Mouse (Mus musculus) heart, embryonic 10.5 days (tissue): ENCODE data around the gene Cracr2a. TPM values are rescaled to one million over a fixed set of nuclear protein-coding genes. Genes with fewer than 3 reads are reported as not detected.
A peak's percentile ranks its signal among the peaks of the same experiment; 100 is the strongest.
"Not testable (repeated sequence)": the region's sequence is repeated elsewhere in the genome, so short reads cannot be mapped to it uniquely, and the experiment has no call there.

Experiments used
- DNase-seq: peaks from one replicate; pipeline ENCODE4 v3.0.0-alpha.2; 2017; ENCODE audit warnings: low spot score
- H3K27ac ChIP-seq: fragments of 300-500 bp; sonication (generic); 2 replicates; pipeline ENCODE4 v1.5.1; 2016; ENCODE audit warnings: mild to moderate bottlenecking
- H3K27me3 ChIP-seq: fragments of 300-500 bp; sonication (generic); 2 replicates; pipeline ENCODE4 v1.6.1; 2016; ENCODE audit warnings: mild to moderate bottlenecking; ENCODE audit not compliant: poor library complexity, insufficient read depth, severe bottlenecking
- H3K36me3 ChIP-seq: fragments of 300-500 bp; sonication (generic); 2 replicates; pipeline ENCODE4 v1.6.1; 2016; ENCODE audit warnings: mild to moderate bottlenecking, moderate library complexity
- H3K4me1 ChIP-seq: fragments of 300-500 bp; sonication (generic); 2 replicates; pipeline ENCODE4 v1.6.1; 2016; ENCODE audit warnings: mild to moderate bottlenecking
- H3K4me3 ChIP-seq: fragments of 300-500 bp; sonication (generic); 2 replicates; pipeline ENCODE4 v1.5.1; 2016; ENCODE audit warnings: mild to moderate bottlenecking, moderate library complexity
- H3K9me3 ChIP-seq: fragments of 300-500 bp; sonication (generic); 2 replicates; pipeline ENCODE4 v1.6.1; 2016; ENCODE audit warnings: mild to moderate bottlenecking, moderate library complexity
- whole genome bisulfite sequencing: fragments of 180-500 bp; shearing (Covaris S2); methylation state at CpG from one replicate; pipeline ENCODE4 v1.1.7; 2016; 5-methylcytosine and 5-hydroxymethylcytosine counted together
- polyA plus RNA-seq: library from polyadenylated mRNA; unstranded; fragments of >200 nt; fragmentation: Nextera tagmentation; extraction: Ambion mirVana; gene quantifications from 2 replicates; pipeline ENCODE4 v1.2.1, GENCODE M21; 2016

The Cracr2a gene
- polyA plus RNA-seq, result 1.6 and 1.7 TPM in 2 replicates

- Histone ChIP-seq H3K27ac (peak within 1 kb of the TSS; percentile 84), H3K27me3 (peaks cover 5% of the 10 kb centered on the region; the same call in 1 of the 2 replicates), H3K36me3 (no peaks in the 10 kb centered on the region), H3K9me3 (no peaks in the 10 kb centered on the region), H3K4me3 (peak within 1 kb of the TSS; percentile 64), H3K4me1 (peaks cover 17% of the 10 kb centered on the region)
- under 1% methylated on average over 22 of the region's 22 CpGs for WGBS
- DNase-seq, result peak; percentile 93
Measured at GRCm38 (mm10) chr6:127561231-127562020, at the start of gene Cracr2a. TSS of gene Cracr2a (plus strand) at chr6:127561338.

- not testable (repeated sequence) for H3K4me3 ChIP-seq, H3K27ac ChIP-seq, DNase-seq, H3K4me1 ChIP-seq, H3K36me3 ChIP-seq, H3K27me3 ChIP-seq, H3K9me3 ChIP-seq
- WGBS, result 76% methylated on average over 8 of the region's 12 CpGs
Measured at GRCm38 (mm10) chr6:127513776-127514175, 47.4 kb upstream of the Cracr2a start.

- Histone ChIP-seq H3K4me1 (peaks cover 6% of the 10 kb centered on the region; the same call in 1 of the 2 replicates), H3K4me3 (no peak overlapping the region), H3K36me3 (no peaks in the 10 kb centered on the region), H3K27me3 (peaks cover 9% of the 10 kb centered on the region), H3K27ac (no peak overlapping the region), H3K9me3 (no peaks in the 10 kb centered on the region)
- no peak for DNase-seq
- WGBS, result 68% methylated on average over 8 of the region's 8 CpGs
Measured at GRCm38 (mm10) chr6:127521176-127521575, 40.0 kb upstream of the Cracr2a start.

DNA sequence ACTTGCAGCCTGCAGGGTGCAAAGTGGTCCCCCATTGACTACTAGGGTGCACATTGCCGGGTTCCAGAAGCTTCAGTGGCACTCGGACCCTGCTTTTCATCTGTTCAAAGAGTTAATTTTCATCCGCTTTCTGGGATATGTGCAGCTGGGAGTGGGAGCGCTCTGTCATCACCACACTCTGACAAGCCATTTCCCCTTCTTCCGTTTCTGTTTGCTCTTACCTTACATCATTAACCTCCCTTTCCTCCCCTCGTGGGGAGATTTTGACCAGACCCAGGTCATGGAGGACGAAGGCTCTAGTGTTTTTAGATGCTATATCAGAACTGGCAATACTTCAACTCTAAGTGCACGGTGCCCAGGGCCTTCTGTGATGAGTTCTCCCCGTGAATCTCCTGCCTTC lies 38.8 kb upstream of the Cracr2a start:
- 35% methylated on average over 9 of the region's 9 CpGs for WGBS
- peaks cover 15% of the 10 kb centered on the region for H3K27me3 ChIP-seq
- H3K27ac ChIP-seq, result no peak overlapping the region
- H3K9me3 ChIP-seq, result no peaks in the 10 kb centered on the region
- H3K4me3 ChIP-seq, result no peak overlapping the region
- no peak for DNase-seq
- H3K4me1 ChIP-seq, result peaks cover 6% of the 10 kb centered on the region; the same call in 1 of the 2 replicates
- H3K36me3 ChIP-seq, result no peaks in the 10 kb centered on the region

- 28% methylated on average over 8 of the region's 8 CpGs for whole genome bisulfite sequencing
- Histone ChIP-seq H3K9me3 (no peaks in the 10 kb centered on the region), H3K36me3 (no peaks in the 10 kb centered on the region), H3K4me3 (no peak overlapping the region), H3K27me3 (peaks cover 15% of the 10 kb centered on the region), H3K4me1 (peaks cover 7% of the 10 kb centered on the region; the same call in 1 of the 2 replicates), H3K27ac (no peak overlapping the region)
- DNase-seq, result no peak
Measured at GRCm38 (mm10) chr6:127524442-127524841, 36.7 kb upstream of the Cracr2a start.

DNA sequence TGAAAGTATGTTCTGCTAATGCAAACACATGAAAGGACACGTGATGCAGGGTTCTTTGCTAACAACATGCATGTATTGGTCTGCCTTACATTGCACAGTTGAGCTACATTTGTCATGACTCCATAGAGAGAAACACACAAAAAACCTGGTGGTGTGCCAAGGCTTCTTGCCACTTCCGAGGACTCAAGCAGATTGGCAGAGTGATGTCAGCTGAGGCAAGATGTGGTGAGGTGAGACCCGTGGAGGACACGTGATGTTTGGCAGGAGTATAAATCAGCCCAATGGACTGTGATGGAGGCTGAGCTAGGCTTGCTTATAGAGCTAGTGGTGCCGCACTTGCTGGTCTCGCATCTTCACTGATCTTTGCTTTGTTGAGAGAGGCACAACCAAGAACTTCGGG lies 32.5 kb upstream of the Cracr2a start:
- peaks cover 15% of the 10 kb centered on the region; the same call in 1 of the 2 replicates for H3K27me3 ChIP-seq
- no peak overlapping the region for H3K4me3 ChIP-seq
- no peak for DNase-seq
- H3K4me1 ChIP-seq, result peaks cover 13% of the 10 kb centered on the region; the same call in 1 of the 2 replicates
- H3K9me3 ChIP-seq, result no peaks in the 10 kb centered on the region
- no peak overlapping the region; the same call in 1 of the 2 replicates for H3K27ac ChIP-seq
- WGBS, result 77% methylated on average over 7 of the region's 7 CpGs
- no peaks in the 10 kb centered on the region for H3K36me3 ChIP-seq

GRCm38 (mm10) chr6:127529451-127529850 lies 31.7 kb upstream of the Cracr2a start:
- 59% methylated on average over 2 of the region's 2 CpGs for WGBS
- no peak overlapping the region for H3K4me3 ChIP-seq
- DNase-seq, result no peak
- peaks cover 15% of the 10 kb centered on the region; the same call in 1 of the 2 replicates for H3K27me3 ChIP-seq
- H3K4me1 ChIP-seq, result peaks cover 13% of the 10 kb centered on the region; the same call in 1 of the 2 replicates
- no peak overlapping the region for H3K27ac ChIP-seq
- no peaks in the 10 kb centered on the region for H3K9me3 ChIP-seq
- no peaks in the 10 kb centered on the region for H3K36me3 ChIP-seq

- no peaks in the 10 kb centered on the region for H3K36me3 ChIP-seq
- peaks cover 13% of the 10 kb centered on the region; the same call in 1 of the 2 replicates for H3K4me1 ChIP-seq
- WGBS, result 28% methylated on average over 3 of the region's 3 CpGs
- H3K27me3 ChIP-seq, result peaks cover 15% of the 10 kb centered on the region; the same call in 1 of the 2 replicates
- no peak for DNase-seq
- H3K27ac ChIP-seq, result no peak overlapping the region
- no peak overlapping the region for H3K4me3 ChIP-seq
- no peaks in the 10 kb centered on the region for H3K9me3 ChIP-seq
Measured at GRCm38 (mm10) chr6:127530206-127530605, 30.9 kb upstream of the Cracr2a start.

DNA sequence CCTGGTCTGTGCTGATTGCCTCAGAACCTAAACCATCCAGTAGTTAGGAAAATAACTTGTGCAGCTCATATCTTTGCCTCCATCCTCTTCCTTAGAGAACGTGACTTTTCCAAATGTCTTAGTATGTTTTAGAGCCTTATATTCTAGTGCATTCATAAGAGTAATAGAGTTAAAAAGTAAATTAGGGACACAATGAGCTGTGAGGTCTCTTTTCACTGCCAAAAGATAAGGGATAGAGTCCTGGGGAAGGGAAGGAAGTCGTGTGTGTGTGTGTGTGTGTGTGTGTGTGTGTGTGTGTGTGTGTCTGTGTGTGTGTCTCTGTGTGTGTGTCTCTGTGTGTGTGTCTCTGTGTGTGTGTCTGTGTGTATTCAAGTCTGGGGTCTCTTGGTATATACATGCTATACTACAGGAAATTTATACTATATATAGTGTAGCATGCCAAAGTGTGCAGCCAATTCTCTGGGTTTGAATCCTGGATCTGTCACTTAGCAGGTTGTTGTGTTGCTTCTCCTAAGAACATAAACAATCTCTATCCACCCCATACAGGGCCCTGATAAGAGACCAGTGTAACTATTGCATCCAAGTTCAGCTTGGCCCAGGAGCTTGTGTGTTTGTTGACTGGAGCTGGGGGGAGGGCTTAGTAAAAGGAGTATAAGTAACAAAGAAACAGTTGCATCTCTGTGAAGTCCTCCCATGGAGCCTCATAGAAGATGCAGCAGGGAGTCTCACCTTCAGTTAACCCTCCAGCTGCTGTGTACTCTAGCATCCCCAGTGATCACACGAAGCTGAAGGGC lies 29.5 kb upstream of the Cracr2a start:
- Histone ChIP-seq H3K4me1 (peaks cover 13% of the 10 kb centered on the region; the same call in 1 of the 2 replicates), H3K27me3 (peaks cover 1% of the 10 kb centered on the region; the same call in 1 of the 2 replicates), H3K27ac (no peak overlapping the region), H3K4me3 (no peak overlapping the region), H3K9me3 (no peaks in the 10 kb centered on the region), H3K36me3 (no peaks in the 10 kb centered on the region)
- no peak for DNase-seq
- 36% methylated on average over 3 of the region's 3 CpGs for WGBS

DNA sequence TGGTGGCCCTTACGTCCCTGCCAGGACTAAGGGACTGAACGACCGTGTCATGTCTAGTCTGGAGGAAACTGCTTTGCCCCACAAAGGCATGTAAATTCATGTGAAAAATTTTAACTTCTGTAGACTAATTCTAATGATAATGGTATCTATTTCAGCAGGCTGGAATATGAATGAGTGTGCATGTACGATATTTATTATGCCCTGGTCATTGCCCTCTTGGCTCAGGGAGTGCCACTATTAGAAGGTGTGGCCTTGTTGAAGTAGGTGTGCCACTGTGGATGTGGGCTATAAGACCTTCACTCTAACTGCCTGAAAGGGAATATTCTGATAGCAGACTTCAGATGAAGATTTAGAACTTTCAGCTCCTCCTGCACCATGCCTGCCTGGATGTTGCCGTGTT lies 28.8 kb upstream of the Cracr2a start:
- Histone ChIP-seq H3K9me3 (no peaks in the 10 kb centered on the region), H3K27ac (no peak overlapping the region), H3K36me3 (no peaks in the 10 kb centered on the region), H3K4me1 (peaks cover 13% of the 10 kb centered on the region; the same call in 1 of the 2 replicates), H3K27me3 (no peaks in the 10 kb centered on the region), H3K4me3 (no peak overlapping the region)
- DNase-seq, result no peak
- WGBS, result 85% methylated on average over 5 of the region's 5 CpGs

GRCm38 (mm10) chr6:127533766-127534165 lies 27.4 kb upstream of the Cracr2a start:
- Histone ChIP-seq H3K4me3 (no peak overlapping the region), H3K36me3 (no peaks in the 10 kb centered on the region), H3K27ac (no peak overlapping the region), H3K27me3 (no peaks in the 10 kb centered on the region), H3K9me3 (no peaks in the 10 kb centered on the region), H3K4me1 (peaks cover 13% of the 10 kb centered on the region; the same call in 1 of the 2 replicates)
- no peak for DNase-seq
- 78% methylated on average over 5 of the region's 5 CpGs for WGBS

DNA sequence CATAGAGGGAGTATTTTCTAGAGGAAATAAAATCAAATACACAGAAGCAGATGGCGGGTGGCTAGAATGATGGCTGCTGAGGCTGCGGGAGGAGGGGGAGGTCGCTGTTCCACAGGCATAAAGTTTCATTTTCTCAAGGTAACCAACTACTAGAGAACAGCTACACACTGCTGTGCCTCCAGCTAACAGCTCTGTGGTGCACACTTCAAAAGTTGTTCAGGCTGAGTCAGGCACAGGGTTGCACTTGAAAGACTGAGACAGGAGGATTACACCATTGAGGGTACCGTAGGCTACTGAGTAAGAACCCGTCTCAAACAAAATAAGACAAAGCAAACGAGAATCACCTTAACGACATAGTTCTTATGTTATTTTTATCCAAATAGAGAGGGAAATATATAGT lies 24.1 kb upstream of the Cracr2a start:
- peaks cover 9% of the 10 kb centered on the region for H3K27me3 ChIP-seq
- WGBS, result 81% methylated on average over 7 of the region's 7 CpGs
- no peak for DNase-seq
- no peaks in the 10 kb centered on the region for H3K9me3 ChIP-seq
- no peak overlapping the region for H3K27ac ChIP-seq
- no peaks in the 10 kb centered on the region for H3K36me3 ChIP-seq
- H3K4me3 ChIP-seq, result no peak overlapping the region
- no peaks in the 10 kb centered on the region for H3K4me1 ChIP-seq

GRCm38 (mm10) chr6:127538118-127538517 lies 23.0 kb upstream of the Cracr2a start:
- no peak overlapping the region for H3K27ac ChIP-seq
- no peak overlapping the region for H3K4me3 ChIP-seq
- peaks cover 19% of the 10 kb centered on the region for H3K27me3 ChIP-seq
- no peaks in the 10 kb centered on the region for H3K4me1 ChIP-seq
- no peaks in the 10 kb centered on the region for H3K36me3 ChIP-seq
- no peak for DNase-seq
- WGBS, result 65% methylated on average over 2 of the region's 2 CpGs
- H3K9me3 ChIP-seq, result no peaks in the 10 kb centered on the region
